Mouse (Mus musculus) macrophage (primary cell): ENCODE measurements around the gene Xpr1. TPM values are rescaled to one million over a fixed set of nuclear protein-coding genes. Genes with fewer than 3 reads are reported as not detected.

Experiments used
- H3K27ac ChIP-seq: fragments of 350-480 bp; formaldehyde crosslinking; 2 replicates; pipeline ENCODE4 v1.9.0; 2021
- H3K36me3 ChIP-seq: fragments of 350-480 bp; formaldehyde crosslinking; 2 replicates; pipeline ENCODE4 v1.9.0; 2021; ENCODE audit errors: inconsistent target
- H3K4me3 ChIP-seq: fragments of 350-480 bp; formaldehyde crosslinking; 2 replicates; pipeline ENCODE4 v1.9.0; 2021; ENCODE audit errors: inconsistent target
- H3K79me2 ChIP-seq: fragments of 350-480 bp; formaldehyde crosslinking; 2 replicates; pipeline ENCODE4 v1.9.0; 2021; ENCODE audit errors: inconsistent target
- WGBS: methylation state at CpG from one replicate; pipeline ENCODE4 v1.1.7; 2026; ENCODE audit warnings: inconsistent platforms; ENCODE audit not compliant: missing documents; 5-methylcytosine and 5-hydroxymethylcytosine counted together
- polyA plus RNA-seq: library from polyadenylated mRNA; stranded (reverse); fragments of 250-400 nt; gene quantifications from 3 replicates; pipeline ENCODE4 v1.2.4, GENCODE M21; 2018; ENCODE audit warnings: inconsistent platforms

Xpr1 gene
- polyA plus RNA-seq, 1 experiment from 2014 or later = 38.4 TPM

- Histone ChIP-seq H3K36me3 (0 out of 2 replicates have a peak, but pooled peaks cover 8% of the 10 kb centered on the region), H3K27ac (no peak overlapping the region), H3K4me3 (no peak overlapping the region), H3K79me2 (peaks cover 9% of the 10 kb centered on the region; the same call in 1 of the 2 replicates)
- 92% methylated on average over 8 of the region's 8 CpGs for WGBS
Measured at GRCm38 (mm10) chr1:155383319-155384302, 33.6 kb downstream of the Xpr1 start.

- H3K27ac ChIP-seq = no peak overlapping the region
- no peaks in the 10 kb centered on the region; the same call in 1 of the 2 replicates for H3K79me2 ChIP-seq
- no peak overlapping the region for H3K4me3 ChIP-seq
- 86% methylated on average over 1 of the region's 1 CpGs for WGBS
- 0 out of 2 replicates have a peak, but pooled peaks cover 8% of the 10 kb centered on the region for H3K36me3 ChIP-seq
Measured at GRCm38 (mm10) chr1:155381931-155382330, 35.3 kb downstream of the Xpr1 start.

- Histone ChIP-seq H3K4me3 (no peak overlapping the region), H3K27ac (no peak overlapping the region), H3K36me3 (0 out of 2 replicates have a peak, but pooled peaks cover 8% of the 10 kb centered on the region), H3K79me2 (0 out of 2 replicates have a peak, but pooled peaks cover 5% of the 10 kb centered on the region)
- WGBS = no CpG with 5 or more reads among the region's 1 CpGs
Measured at GRCm38 (mm10) chr1:155379289-155379688, 37.9 kb downstream of the Xpr1 start.

DNA sequence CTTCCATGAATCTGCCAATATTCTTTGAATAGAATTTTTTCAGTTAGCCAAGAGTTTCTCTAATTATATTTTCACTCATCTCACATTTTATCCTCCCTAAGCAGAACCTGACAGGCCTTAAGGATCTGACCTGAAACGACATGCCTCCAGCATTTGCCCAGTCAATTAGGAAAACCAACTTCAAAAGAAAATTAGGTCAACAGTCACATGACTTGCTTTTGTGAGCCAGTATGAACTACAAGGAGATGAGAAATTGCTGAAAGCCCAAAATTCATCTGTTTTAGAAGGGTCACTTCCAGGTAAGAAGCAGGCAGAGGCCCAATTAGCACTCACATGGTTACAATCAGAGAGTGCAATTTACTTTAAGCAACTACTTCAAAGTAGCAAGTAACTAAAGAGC, 44.4 kb downstream of the Xpr1 start:
- 0 out of 2 replicates have a peak, but pooled peaks cover 5% of the 10 kb centered on the region for H3K79me2 ChIP-seq
- 90% methylated on average over 1 of the region's 1 CpGs for WGBS
- no peak overlapping the region for H3K4me3 ChIP-seq

DNA sequence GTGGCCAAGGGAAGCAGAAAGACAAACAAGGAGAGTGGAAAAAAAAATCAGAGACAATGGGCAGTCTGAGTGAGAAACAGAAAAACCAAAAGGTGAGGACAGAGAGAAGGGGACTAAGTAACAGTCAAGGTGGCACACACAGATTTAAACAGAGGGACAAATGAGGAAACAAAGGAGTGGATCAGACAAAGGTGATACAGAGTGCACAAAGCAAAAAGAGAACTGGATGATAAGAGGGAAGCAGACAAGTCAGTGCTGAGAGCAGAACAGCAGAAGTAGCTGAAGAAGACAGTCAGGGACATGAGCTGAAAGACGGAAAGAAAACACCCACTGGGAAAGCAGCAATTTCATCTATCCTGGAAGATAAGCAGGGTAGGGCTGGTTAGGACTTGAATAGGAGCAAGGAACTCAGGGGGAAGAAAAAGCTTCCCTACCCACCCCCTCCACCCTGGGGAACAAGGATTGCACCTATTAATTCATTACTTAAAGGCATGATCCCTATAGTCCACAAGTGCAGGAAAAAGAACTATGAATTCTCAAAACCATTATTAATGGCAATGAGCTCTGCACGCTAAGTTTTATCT, 47.0 kb downstream of the Xpr1 start:
- WGBS = 91% methylated on average over 2 of the region's 2 CpGs
- Histone ChIP-seq H3K4me3 (no peak overlapping the region), H3K79me2 (no peaks in the 10 kb centered on the region; the same call in 1 of the 2 replicates), H3K36me3 (no peaks in the 10 kb centered on the region), H3K27ac (no peak overlapping the region)

More for the DNA sequence above, 44.4 kb downstream of the Xpr1 start:
- Histone ChIP-seq H3K36me3 (no peaks in the 10 kb centered on the region), H3K27ac (no peak overlapping the region)

DNA sequence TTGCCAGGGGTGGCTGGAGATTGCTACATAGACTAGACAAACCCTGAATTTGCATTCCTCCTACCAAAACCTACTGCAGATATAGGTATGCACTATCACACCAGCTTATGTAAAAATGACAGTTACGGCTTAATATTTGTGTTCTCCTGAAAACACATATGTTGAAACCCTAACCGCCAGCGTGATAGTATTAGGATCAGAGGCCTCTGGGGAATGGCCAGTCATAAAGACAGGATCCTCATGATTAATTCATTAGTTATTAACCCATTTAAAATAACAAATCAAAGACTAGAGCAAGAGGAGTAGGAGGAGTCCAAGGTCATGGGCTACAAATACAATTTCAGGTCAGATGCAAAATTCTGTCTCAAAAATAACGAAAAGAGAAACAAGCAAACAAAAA, 50.8 kb downstream of the Xpr1 start:
- Histone ChIP-seq H3K4me3 (no peak overlapping the region), H3K79me2 (no peaks in the 10 kb centered on the region; the same call in 1 of the 2 replicates), H3K27ac (no peak overlapping the region), H3K36me3 (no peaks in the 10 kb centered on the region)
- 95% methylated on average over 4 of the region's 4 CpGs for WGBS

- WGBS = 65% methylated on average over 4 of the region's 4 CpGs
- H3K27ac ChIP-seq = no peak overlapping the region
- no peaks in the 10 kb centered on the region for H3K36me3 ChIP-seq
- no peak overlapping the region for H3K4me3 ChIP-seq
- H3K79me2 ChIP-seq = no peaks in the 10 kb centered on the region; the same call in 1 of the 2 replicates
Measured at GRCm38 (mm10) chr1:155361502-155362126, 55.6 kb downstream of the Xpr1 start.

- no peak overlapping the region for H3K4me3 ChIP-seq
- H3K79me2 ChIP-seq = no peaks in the 10 kb centered on the region; the same call in 1 of the 2 replicates
- H3K36me3 ChIP-seq = no peaks in the 10 kb centered on the region
- no peak overlapping the region for H3K27ac ChIP-seq
- WGBS = 92% methylated on average over 4 of the region's 4 CpGs
Measured at GRCm38 (mm10) chr1:155353096-155353495, 64.1 kb downstream of the Xpr1 start.

GRCm38 (mm10) chr1:155351527-155351926, 65.7 kb downstream of the Xpr1 start:
- Histone ChIP-seq H3K4me3 (no peak overlapping the region), H3K79me2 (no peaks in the 10 kb centered on the region; the same call in 1 of the 2 replicates), H3K36me3 (no peaks in the 10 kb centered on the region), H3K27ac (no peak overlapping the region)
- 91% methylated on average over 4 of the region's 4 CpGs for WGBS

GRCm38 (mm10) chr1:155348491-155348890, 68.7 kb downstream of the Xpr1 start:
- H3K27ac ChIP-seq = no peak overlapping the region
- no peaks in the 10 kb centered on the region for H3K36me3 ChIP-seq

GRCm38 (mm10) chr1:155347339-155347738, 69.9 kb downstream of the Xpr1 start:
- H3K27ac ChIP-seq = no peak overlapping the region
- WGBS = 94% methylated on average over 4 of the region's 4 CpGs
- no peaks in the 10 kb centered on the region for H3K79me2 ChIP-seq
- H3K4me3 ChIP-seq = no peak overlapping the region
- no peaks in the 10 kb centered on the region for H3K36me3 ChIP-seq

More at GRCm38 (mm10) chr1:155348491-155348890, 68.7 kb downstream of the Xpr1 start:
- Histone ChIP-seq H3K4me3 (no peak overlapping the region), H3K79me2 (no peaks in the 10 kb centered on the region; the same call in 1 of the 2 replicates)
- WGBS = 92% methylated on average over 3 of the region's 3 CpGs

DNA sequence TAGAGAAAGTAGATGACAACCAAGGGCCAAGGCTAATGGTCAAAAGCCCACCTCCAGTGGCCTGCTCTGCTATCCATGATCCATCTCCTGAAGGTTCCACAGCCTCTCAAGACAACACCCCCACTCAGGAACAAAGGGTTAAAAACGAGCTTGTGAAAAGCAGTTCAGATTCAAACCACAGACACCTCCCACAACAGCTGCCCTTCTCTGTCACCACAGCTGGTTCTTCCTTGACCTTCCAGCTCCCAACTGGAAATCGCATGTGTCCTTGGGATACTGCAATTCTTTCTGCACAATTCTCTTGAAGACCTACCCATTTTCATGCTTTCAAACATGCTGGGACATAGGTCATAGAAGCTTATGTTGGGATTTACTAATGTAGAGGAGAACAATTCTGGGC, 73.2 kb downstream of the Xpr1 start:
- no peaks in the 10 kb centered on the region for H3K36me3 ChIP-seq
- H3K4me3 ChIP-seq = no peak overlapping the region
- no peak overlapping the region for H3K27ac ChIP-seq
- no peaks in the 10 kb centered on the region for H3K79me2 ChIP-seq
- WGBS = 74% methylated on average over 2 of the region's 2 CpGs

GRCm38 (mm10) chr1:155339622-155340021, 77.6 kb downstream of the Xpr1 start:
- H3K27ac ChIP-seq = no peak overlapping the region
- no peaks in the 10 kb centered on the region for H3K79me2 ChIP-seq
- no peak overlapping the region for H3K4me3 ChIP-seq
- H3K36me3 ChIP-seq = no peaks in the 10 kb centered on the region
- 97% methylated on average over 2 of the region's 2 CpGs for WGBS

GRCm38 (mm10) chr1:155337315-155337714, 79.9 kb downstream of the Xpr1 start:
- H3K27ac ChIP-seq = no peak overlapping the region
- H3K4me3 ChIP-seq = no peak overlapping the region
- no peaks in the 10 kb centered on the region for H3K79me2 ChIP-seq
- H3K36me3 ChIP-seq = no peaks in the 10 kb centered on the region
- WGBS = 93% methylated on average over 4 of the region's 4 CpGs
